Mouse (Mus musculus): ENCODE measurements around the gene Zfp384. TPM values are rescaled to one million over a fixed set of nuclear protein-coding genes. Genes with fewer than 3 reads are reported as not detected.
"Not testable (repeated sequence)": the region's sequence is repeated elsewhere in the genome, so short reads cannot be mapped to it uniquely, and the experiment has no call there.

Zfp384 gene
- polyA plus RNA-seq, 1 experiment from 2014 or later: 14.8 TPM

DNA sequence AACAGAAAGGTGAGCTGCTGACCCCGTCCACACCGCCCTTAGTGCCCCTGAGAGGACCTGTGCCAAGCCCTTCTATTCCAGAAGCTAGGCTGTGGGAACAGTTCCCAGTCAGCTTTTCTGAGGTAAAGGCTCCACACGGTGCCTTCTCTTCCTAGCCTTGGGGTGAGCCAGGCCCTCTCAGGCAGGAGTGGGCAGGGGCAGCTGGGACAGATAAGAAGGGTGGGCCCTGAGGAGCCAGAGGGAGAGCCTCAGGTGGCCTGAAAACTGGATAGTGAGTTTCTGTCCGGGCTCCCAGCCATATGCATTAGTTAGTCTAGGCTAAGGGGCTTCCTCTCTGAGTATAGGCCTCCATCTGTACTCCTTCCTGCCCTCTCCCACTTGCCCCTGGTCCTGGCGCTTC is 53.6 kb downstream of the Zfp384 start:
- 0 out of 2 replicates have a peak, but pooled peaks cover 2% of the 10 kb centered on the region for H3K4me1 ChIP-seq (ENCODE audit: insufficient read depth)

DNA sequence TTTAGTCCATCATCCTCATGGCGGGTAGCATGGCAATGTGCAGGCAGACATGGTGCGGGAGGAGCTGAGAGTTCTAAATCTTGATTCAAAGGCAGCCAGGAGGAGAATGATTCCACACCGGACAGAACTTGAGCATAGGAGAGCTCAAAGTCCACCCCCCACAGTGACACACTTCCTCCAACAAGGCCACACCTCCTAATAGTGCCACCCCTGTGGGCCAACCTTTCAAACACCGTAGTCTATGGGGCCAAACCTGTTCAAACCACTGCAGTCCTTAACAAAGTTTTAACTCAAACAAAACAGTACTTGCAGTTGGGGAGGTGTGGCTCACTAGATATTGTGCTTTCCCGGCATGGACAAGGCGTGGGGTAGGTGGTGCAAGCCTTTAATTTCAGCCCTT is 55.0 kb downstream of the Zfp384 start:
- Histone ChIP-seq H3K9ac (no peak overlapping the region), H3K4me2 (no peak overlapping the region), H3K4me3 (ENCODE audit: low read depth, low read length) (no peak overlapping the region), H3K9me3 (ENCODE audit: low read depth, low read length) (no peaks in the 10 kb centered on the region), H3K27ac (ENCODE audit: low read depth) (no peak overlapping the region), H3K4me1 (ENCODE audit: insufficient read depth) (0 out of 2 replicates have a peak, but pooled peaks cover 1% of the 10 kb centered on the region), H3K36me3 (ENCODE audit: insufficient read depth) (no peaks in the 10 kb centered on the region), H3K27me3 (ENCODE audit: insufficient read depth, low read length) (no peaks in the 10 kb centered on the region)
- TF ChIP-seq CTCF (IDR thresholded peaks at IDR 0.05; ENCODE audit: low read depth): no peak
- WGBS: 73% methylated on average over 6 of the region's 6 CpGs
- DNase-seq: no peak
- ATAC-seq (ENCODE audit: insufficient read depth): no peak

More for the DNA sequence above, 53.6 kb downstream of the Zfp384 start:
- Histone ChIP-seq H3K9me3 (ENCODE audit: low read depth, low read length) (no peaks in the 10 kb centered on the region), H3K27me3 (ENCODE audit: insufficient read depth, low read length) (no peaks in the 10 kb centered on the region), H3K27ac (ENCODE audit: low read depth) (no peak overlapping the region), H3K36me3 (ENCODE audit: insufficient read depth) (no peaks in the 10 kb centered on the region), H3K4me3 (ENCODE audit: low read depth, low read length) (no peak overlapping the region), H3K9ac (no peak overlapping the region), H3K4me2 (no peak overlapping the region)
- TF ChIP-seq CTCF (IDR thresholded peaks at IDR 0.05; ENCODE audit: low read depth): no peak
- DNase-seq (no peak), ATAC-seq (ENCODE audit: insufficient read depth) (no peak)
- WGBS: 80% methylated on average over 5 of the region's 5 CpGs

DNA sequence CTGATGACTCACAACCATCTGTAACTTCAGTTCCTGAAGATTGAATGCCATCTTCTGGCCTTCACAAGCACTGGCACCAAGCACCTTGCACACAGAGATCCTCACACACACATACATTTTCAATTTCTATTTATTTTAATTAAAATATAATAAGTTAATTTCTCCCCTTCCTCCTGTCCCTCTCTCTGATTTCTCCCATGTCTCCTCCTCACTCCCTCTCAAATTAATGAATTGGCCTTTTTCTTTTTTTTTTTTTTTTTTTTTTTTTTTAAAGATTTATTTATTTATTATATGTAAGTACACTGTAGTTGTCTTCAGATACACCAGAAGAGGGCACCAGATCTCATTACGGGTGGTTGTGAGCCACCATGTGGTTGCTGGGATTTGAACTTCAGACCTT is 56.3 kb downstream of the Zfp384 start:
- not testable (repeated sequence) for DNase-seq; H3K9me3 ChIP-seq (ENCODE audit: low read depth, low read length); H3K9ac ChIP-seq; H3K36me3 ChIP-seq (ENCODE audit: insufficient read depth); H3K4me3 ChIP-seq (ENCODE audit: low read depth, low read length); H3K27ac ChIP-seq (ENCODE audit: low read depth); H3K4me1 ChIP-seq (ENCODE audit: insufficient read depth); H3K27me3 ChIP-seq (ENCODE audit: insufficient read depth, low read length); H3K4me2 ChIP-seq; ATAC-seq (ENCODE audit: insufficient read depth)
- WGBS: no CpG with 5 or more reads among the region's 1 CpGs

DNA sequence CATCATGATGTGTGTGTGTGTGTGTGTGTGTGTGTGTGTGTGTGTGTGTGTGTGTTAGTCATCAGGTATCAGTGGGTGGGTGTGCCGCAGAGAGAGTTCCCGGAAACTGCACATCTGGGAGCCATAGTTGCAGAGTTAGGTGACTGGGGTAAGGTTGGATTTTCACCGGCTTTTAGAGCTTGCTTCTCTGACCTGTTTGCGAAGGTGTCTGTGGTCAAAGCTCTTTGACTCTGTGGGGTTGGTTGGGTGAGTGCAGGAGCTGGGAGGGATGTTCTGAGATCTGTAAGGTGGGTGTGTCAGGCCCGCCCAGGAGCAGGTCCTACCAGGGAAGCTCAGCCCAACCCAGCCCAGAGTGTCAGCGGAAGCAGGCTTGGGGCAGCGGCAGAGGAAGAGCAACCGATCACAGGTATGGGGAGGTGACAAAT is 58.6 kb downstream of the Zfp384 start, which contains the start of gene Lpar5:
Gene Lpar5, plus strand, starts transcription at position 350 of the 425 bp plus-strand sequence.
- no peak within 1 kb of the TSS for H3K4me2 ChIP-seq
- H3K4me1 ChIP-seq (ENCODE audit: insufficient read depth): 0 out of 2 replicates have a peak, but pooled peaks cover 4% of the 10 kb centered on the region
- H3K27me3 ChIP-seq (ENCODE audit: insufficient read depth, low read length): no peaks in the 10 kb centered on the region
- TF ChIP-seq CTCF (IDR thresholded peaks at IDR 0.05; ENCODE audit: low read depth): no peak
- no peak within 1 kb of the TSS for H3K27ac ChIP-seq (ENCODE audit: low read depth)
- WGBS: 48% methylated on average over 8 of the region's 8 CpGs
- no peak for ATAC-seq (ENCODE audit: insufficient read depth)
- H3K9ac ChIP-seq: no peak within 1 kb of the TSS
- H3K9me3 ChIP-seq (ENCODE audit: low read depth, low read length): no peaks in the 10 kb centered on the region
- H3K36me3 ChIP-seq (ENCODE audit: insufficient read depth): no peaks in the 10 kb centered on the region
- DNase-seq: no peak
- H3K4me3 ChIP-seq (ENCODE audit: low read depth, low read length): no peak within 1 kb of the TSS

DNA sequence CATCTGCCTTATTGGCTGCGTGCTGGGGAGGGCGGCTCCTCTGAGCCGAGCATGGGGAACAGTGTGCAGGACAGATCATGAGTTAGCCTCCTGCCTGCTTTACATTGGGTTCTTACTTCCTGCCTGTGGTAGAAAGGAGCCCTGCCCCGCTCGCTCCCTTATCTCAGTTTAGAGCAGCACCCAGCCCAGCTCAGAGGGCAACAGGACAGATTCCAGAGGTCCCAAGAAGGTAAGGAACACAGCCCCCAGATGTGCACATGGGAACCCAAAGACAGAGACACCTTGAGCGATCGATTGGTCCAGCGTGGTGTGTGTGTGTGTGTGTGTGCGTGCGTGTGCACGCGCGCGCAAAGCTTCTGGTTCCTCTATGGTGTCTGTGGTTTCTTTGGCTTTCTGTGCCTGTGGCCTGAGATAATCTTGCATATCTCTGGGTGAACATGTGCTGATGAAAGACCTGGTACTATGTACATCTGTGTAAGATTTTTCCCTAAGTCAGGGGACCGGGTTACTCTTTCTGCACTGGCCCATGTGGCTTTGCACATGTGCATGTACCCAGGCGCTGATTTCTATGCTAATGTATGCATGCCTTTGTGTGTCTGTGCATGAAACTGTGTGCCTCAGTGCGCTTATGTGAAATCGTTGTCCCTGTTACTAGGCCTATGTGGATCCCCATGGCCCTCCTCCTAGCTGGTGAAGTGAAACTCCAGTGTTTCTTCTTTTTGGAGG is 62.4 kb downstream of the Zfp384 start:
- no peaks in the 10 kb centered on the region for H3K27me3 ChIP-seq (ENCODE audit: insufficient read depth, low read length)
- TF ChIP-seq CTCF (IDR thresholded peaks at IDR 0.05; ENCODE audit: low read depth): no peak
- 77% methylated on average over 18 of the region's 18 CpGs for WGBS
- H3K9ac ChIP-seq: no peak overlapping the region
- no peak overlapping the region for H3K4me3 ChIP-seq (ENCODE audit: low read depth, low read length)
- H3K9me3 ChIP-seq (ENCODE audit: low read depth, low read length): no peaks in the 10 kb centered on the region
- no peak overlapping the region for H3K4me2 ChIP-seq
- DNase-seq: no peak
- peak overlapping the region; percentile 76 for H3K27ac ChIP-seq (ENCODE audit: low read depth)
- peak; percentile 48; the same call in 1 of the 2 replicates for ATAC-seq (ENCODE audit: insufficient read depth)
- H3K36me3 ChIP-seq (ENCODE audit: insufficient read depth): no peaks in the 10 kb centered on the region
- 0 out of 2 replicates have a peak, but pooled peaks cover 4% of the 10 kb centered on the region for H3K4me1 ChIP-seq (ENCODE audit: insufficient read depth)

DNA sequence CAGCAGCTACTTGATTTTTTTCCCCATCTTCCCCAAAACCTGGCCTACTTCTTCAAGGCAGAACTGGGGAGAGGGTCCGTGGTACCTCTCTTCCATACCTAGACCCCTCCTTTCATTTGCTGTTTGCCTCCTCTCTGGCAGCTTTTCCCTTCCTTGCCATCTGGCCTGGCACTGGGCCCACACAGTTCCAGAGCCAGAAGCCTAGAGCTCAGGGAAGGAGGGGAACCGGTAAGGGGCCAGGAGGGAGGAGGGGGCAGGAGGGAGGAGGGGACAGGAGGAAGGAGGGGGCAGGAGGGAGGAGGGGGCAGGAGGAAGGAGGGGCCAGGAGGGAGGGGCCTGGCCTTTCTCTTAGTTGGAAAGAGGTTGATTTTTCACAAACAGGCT is 62.9 kb downstream of the Zfp384 start:
- peak overlapping the region; percentile 76 for H3K27ac ChIP-seq (ENCODE audit: low read depth)
- WGBS: 17% methylated on average over 2 of the region's 2 CpGs
- ATAC-seq (ENCODE audit: insufficient read depth): peak; percentile 67
- DNase-seq: peak; percentile 71
- H3K9me3 ChIP-seq (ENCODE audit: low read depth, low read length): no peaks in the 10 kb centered on the region
- no peak overlapping the region for H3K4me3 ChIP-seq (ENCODE audit: low read depth, low read length)
- H3K9ac ChIP-seq: no peak overlapping the region
- H3K4me2 ChIP-seq: no peak overlapping the region
- no peak for TF ChIP-seq CTCF (IDR thresholded peaks at IDR 0.05; ENCODE audit: low read depth)
- no peaks in the 10 kb centered on the region for H3K36me3 ChIP-seq (ENCODE audit: insufficient read depth)
- 0 out of 2 replicates have a peak, but pooled peaks cover 4% of the 10 kb centered on the region for H3K4me1 ChIP-seq (ENCODE audit: insufficient read depth)
- H3K27me3 ChIP-seq (ENCODE audit: insufficient read depth, low read length): no peaks in the 10 kb centered on the region

DNA sequence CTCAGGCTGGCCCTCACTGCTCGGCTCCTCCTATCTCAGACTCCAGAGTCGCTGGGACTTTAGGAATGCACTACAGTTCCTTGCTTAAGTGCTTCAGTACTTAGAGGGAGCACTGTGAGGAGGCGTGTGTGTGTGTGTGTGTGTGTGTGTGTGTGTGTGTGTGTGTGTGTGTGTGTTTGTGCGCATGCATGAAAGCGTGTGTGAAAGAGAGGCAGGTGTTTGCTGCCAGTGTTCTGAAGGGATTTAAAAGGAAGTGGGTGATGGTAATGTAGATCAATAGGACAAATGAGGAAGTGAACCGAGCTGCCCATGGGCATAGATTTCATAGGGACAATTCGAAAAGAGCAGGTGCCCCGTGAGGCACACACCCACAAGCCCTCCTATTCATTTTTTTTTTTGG is 64.9 kb downstream of the Zfp384 start:
- H3K4me3 ChIP-seq (ENCODE audit: low read depth, low read length): no peak overlapping the region
- no peaks in the 10 kb centered on the region for H3K36me3 ChIP-seq (ENCODE audit: insufficient read depth)
- no peak for TF ChIP-seq CTCF (IDR thresholded peaks at IDR 0.05; ENCODE audit: low read depth)
- H3K4me1 ChIP-seq (ENCODE audit: insufficient read depth): 0 out of 2 replicates have a peak, but pooled peaks cover 4% of the 10 kb centered on the region
- 61% methylated on average over 8 of the region's 8 CpGs for WGBS
- H3K27ac ChIP-seq (ENCODE audit: low read depth): no peak overlapping the region
- H3K4me2 ChIP-seq: no peak overlapping the region
- no peak for ATAC-seq (ENCODE audit: insufficient read depth)
- H3K9ac ChIP-seq: no peak overlapping the region
- no peaks in the 10 kb centered on the region for H3K27me3 ChIP-seq (ENCODE audit: insufficient read depth, low read length)
- DNase-seq: no peak
- H3K9me3 ChIP-seq (ENCODE audit: low read depth, low read length): no peaks in the 10 kb centered on the region
